Mouse (Mus musculus): ENCODE measurements around the gene Dbndd1. TPM values are rescaled to one million over a fixed set of nuclear protein-coding genes. Genes with fewer than 3 reads are reported as not detected.

The Dbndd1 gene
- 0.34 and 0.57 TPM in 2 replicates for polyA plus RNA-seq (2012; rRNA removed; ENCODE audit: low replicate concordance)

DNA sequence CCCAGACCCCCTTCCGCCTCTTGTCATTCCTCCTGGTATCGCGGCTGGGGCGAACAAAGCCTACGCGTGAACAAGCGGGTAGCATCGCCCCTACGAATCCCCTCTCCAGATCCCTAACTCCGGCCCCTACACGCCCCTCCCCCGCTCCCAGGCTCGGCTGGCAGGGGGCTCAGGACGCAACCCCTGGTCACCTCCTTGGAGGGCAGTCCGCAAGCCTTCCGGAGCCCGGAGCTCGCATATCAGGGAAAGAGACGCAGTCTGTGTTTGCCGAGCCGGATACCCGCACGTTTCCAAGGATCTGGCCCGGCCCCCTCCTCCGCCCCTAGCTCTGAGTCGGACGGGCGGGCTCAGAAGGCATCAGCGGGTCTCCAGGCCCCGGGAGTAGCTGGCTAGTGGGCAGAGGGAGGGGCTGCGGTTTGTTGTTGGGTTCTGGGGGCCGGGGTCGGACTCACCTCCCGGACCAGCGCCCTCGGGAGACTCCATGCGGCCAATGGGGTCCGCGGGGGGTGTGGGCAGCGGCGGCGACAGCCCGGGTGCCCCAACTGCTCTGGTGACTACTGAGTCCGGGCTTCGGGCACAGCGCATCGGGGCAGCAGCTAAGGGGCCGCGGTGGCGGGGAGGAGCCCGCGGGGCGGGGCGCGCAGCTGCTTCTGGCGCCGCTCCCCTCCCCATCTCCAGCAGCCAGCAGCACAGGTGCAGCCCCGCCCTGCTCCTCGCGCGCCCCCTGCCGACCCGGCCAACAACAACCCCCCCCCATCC, at the start of gene Dbndd1:
Gene Dbndd1, minus strand, starts transcription at position 683 of the 759 bp plus-strand sequence.

GRCm38 (mm10) chr8:123518667-123519066, 3.4 kb upstream of the Dbndd1 start, which contains the start of gene Gas8:
Gene Gas8, plus strand, starts transcription at chr8:123518834.

GRCm38 (mm10) chr8:123477737-123478258, 37.5 kb downstream of the Dbndd1 start, which contains the start of gene Afg3l1:
Gene Afg3l1, plus strand, starts transcription at chr8:123477903.

Other genes starting within 250 kb of the Dbndd1 start
- 10.7 and 17.3 TPM in 2 replicates for gene Fanca, start 196.9 kb downstream of the Dbndd1 start, polyA plus RNA-seq (2012; rRNA removed; ENCODE audit: low replicate concordance)
- gene Spire2, start 182.8 kb downstream of the Dbndd1 start, polyA plus RNA-seq (2012; rRNA removed; ENCODE audit: low replicate concordance), result 2.0 and 2.3 TPM in 2 replicates
- gene Tcf25, start 141.7 kb downstream of the Dbndd1 start, polyA plus RNA-seq (2012; rRNA removed; ENCODE audit: low replicate concordance), result 170 and 237 TPM in 2 replicates
- not detected in 2 replicates for gene Mc1r, start 108.4 kb downstream of the Dbndd1 start, polyA plus RNA-seq (2012; rRNA removed; ENCODE audit: low replicate concordance)
- gene Tubb3, start 104.0 kb downstream of the Dbndd1 start, polyA plus RNA-seq (2012; rRNA removed; ENCODE audit: low replicate concordance), result 1.5 TPM in 2 replicates
- 29.8 and 38.0 TPM in 2 replicates for gene Def8, start 91.9 kb downstream of the Dbndd1 start, polyA plus RNA-seq (2012; rRNA removed; ENCODE audit: low replicate concordance)
- 17.3 and 27.8 TPM in 2 replicates for gene Afg3l1, start 37.6 kb downstream of the Dbndd1 start, polyA plus RNA-seq (2012; rRNA removed; ENCODE audit: low replicate concordance)
- gene Gas8, start 3.4 kb upstream of the Dbndd1 start, polyA plus RNA-seq (2012; rRNA removed; ENCODE audit: low replicate concordance), result 4.8 and 6.8 TPM in 2 replicates
- gene Rhou, start 138.5 kb upstream of the Dbndd1 start, polyA plus RNA-seq (2012; rRNA removed; ENCODE audit: low replicate concordance), result 21.5 and 34.1 TPM in 2 replicates

All from mammary gland, adult 2 months (tissue).